Mouse (Mus musculus) adrenal gland, adult 2 months (tissue): Measurements from ENCODE around the gene Cabcoco1. TPM values are rescaled to one million over a fixed set of nuclear protein-coding genes. Genes with fewer than 3 reads are reported as not detected.
A peak's percentile ranks its signal among the peaks of the same experiment; 100 is the strongest.

Experiments used
- DNase-seq: peaks from one replicate; pipeline ENCODE4 v3.0.0; 2021
- polyA plus RNA-seq: library from polyadenylated mRNA; depleted of rRNA; stranded (reverse); fragments of >200 nt; gene quantifications from 2 replicates; pipeline ENCODE4 v1.2.3, GENCODE M21; 2012
- total RNA-seq, 2 experiments: library from RNA; stranded (reverse); gene quantifications; 2 replicates each; pipeline ENCODE4 v1.2.3; 2021

The Cabcoco1 gene
- total and polyA plus RNA-seq, 3 experiments = 0.49 to 4.1 (median 3.9) TPM

DNA sequence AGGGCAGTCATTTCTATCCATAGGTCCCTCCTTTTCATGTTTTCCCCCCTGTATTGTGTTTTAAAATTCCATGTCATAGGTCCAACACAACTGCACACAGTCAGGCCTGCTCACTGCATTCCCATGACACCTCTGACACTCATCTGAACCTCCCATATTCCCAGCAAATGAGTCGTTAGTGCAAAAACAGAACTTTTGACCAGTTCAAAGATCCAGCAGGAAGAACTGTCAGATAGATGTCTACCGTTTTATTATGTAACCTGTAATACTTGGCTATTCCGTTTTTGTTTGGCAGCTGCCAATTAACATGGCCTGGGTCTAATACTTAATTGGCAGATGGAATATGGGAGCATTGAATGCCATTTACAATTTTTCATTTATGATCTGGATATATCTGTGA lies 34.0 kb downstream of the Cabcoco1 start:
- DNase-seq = no peak

DNA sequence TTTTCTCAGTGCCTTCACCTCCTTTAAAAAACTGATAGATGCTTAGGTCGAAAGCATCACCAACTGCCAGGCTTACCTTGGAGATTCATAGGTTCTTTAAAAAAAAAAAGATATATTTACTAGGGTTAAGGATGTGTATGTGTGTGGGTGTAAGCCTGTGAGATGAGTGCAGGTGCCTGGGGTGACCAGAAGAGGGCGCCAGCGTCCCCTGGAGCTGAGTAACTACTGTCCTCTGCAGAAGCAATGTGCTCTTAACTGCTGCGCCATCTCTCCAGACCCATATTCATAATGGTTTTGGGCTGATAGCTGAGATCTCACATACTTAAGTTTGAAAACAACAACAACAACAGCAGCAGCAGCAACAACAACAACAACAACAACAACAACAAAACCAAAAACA lies 35.5 kb downstream of the Cabcoco1 start:
- no peak for DNase-seq

DNA sequence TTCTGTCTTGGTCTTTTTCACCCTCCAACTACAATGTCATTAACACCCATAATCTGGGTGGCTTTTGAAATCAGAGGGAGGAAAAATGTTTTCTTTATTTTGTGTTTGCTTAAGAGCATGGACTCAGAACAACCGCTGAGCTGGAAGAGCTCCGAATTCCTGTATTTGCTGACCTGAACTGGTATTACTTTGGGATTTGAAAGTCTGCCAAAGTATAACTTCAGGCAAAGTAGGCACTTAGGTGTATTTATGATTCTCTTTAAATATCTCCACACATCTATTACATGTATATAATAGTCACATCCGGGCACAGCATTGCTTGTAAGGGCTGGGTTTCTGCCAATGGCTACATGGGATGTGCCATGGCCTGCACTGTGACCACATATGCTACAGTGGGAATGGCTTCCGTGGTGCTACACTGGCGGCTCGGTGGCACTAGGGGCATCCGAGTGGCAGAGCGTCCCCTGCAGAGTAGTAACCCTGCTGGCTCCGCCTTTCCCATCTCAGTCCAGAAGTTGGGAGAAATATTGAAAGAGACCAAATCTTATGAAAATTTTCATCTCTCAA lies 37.0 kb downstream of the Cabcoco1 start:
- no peak for DNase-seq

DNA sequence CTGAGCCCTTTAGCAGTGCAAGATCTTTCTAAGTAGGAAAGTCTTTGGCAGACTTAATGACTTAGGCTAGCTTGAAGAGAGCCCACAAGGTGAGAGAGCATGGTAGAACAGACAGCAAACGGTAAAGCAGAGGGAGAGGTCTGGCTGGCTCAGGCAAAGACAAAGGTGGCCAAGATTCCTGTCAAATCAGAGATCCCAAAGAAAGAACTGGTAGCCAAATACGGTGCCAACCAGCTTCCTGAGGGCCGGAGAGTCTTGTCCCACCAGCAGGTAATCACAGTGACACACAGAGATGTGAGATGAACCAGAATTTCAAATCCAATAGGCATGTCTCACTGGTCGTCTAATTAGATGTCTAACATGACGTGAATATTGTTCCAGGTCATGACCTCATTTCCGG lies 40.6 kb downstream of the Cabcoco1 start:
- no peak for DNase-seq

DNA sequence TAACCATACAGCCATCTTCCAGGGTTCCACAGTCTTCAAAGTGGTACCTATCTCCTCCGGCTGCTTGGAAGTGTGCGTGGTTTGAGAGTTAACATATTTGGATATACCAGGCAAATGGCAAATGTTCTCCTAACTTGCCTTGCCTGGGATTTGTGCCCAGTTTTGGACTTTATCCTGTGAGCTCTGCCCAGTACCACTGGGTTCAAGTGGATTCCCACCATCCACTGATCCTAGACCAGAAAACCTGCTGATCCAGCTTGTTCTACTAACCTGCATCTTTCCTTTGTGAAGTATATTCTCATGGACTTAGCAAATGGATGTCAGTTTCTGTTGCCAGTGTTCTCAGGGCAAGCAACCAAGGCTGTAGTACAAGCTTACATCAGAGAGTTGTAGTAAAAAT lies 46.5 kb downstream of the Cabcoco1 start:
- no peak for DNase-seq

DNA sequence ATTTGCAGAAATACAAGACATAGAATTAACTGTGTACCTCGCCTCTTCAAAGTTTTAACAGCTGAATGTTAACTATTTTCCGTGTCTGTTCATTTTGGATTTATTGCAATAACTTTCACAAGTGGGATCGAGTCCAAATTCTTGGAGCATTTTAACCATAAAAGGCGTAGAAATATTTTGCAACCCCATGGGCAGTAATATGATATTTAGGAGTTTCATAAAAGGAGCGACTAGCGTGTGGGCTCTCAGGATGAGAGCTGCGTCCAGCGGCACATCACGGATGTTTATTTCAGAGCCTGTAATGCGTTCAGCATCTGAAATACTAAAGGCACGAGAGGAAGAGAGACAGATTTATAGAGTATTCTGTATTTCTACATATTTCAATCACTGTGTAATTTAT lies 50.1 kb downstream of the Cabcoco1 start:
- DNase-seq = no peak

DNA sequence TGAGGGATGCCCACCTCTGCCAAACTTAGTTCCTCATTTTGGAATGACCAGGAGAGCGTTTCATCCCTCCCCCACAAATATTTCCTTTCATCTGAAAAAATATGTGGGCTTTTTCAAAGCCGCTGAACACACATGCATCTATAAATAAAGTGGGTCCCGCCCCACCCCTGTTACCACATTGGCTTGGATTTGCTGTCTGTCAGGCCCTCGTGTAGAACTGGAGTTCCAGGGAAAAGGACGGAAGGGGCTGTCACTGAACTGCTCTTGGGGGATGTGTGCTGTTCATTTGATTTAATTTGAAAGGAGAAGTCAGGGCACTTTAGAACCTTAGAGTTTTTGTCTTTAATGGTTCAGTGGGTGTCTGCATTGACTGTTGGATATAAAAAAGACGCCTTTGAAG lies 50.9 kb downstream of the Cabcoco1 start:
- no peak for DNase-seq

DNA sequence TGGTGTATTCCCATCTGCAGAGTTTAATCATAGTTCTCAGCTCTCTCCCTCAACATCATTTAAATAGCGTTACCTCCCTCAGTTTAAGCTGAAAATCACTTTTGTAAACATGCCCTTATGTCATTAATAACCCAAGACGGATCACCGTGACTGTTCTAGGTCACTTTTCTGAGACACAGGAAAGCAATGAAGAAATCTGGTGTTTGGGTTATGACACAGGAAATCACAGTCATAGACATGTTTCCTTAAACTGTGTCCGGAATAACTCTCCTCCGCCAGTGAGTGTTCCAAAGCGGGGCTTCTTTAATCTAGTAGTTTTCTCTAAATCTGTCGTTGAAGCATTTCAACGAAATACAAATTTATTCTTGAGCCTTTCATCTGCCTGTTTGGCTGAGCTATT lies 68.9 kb downstream of the Cabcoco1 start:
- no peak for DNase-seq

DNA sequence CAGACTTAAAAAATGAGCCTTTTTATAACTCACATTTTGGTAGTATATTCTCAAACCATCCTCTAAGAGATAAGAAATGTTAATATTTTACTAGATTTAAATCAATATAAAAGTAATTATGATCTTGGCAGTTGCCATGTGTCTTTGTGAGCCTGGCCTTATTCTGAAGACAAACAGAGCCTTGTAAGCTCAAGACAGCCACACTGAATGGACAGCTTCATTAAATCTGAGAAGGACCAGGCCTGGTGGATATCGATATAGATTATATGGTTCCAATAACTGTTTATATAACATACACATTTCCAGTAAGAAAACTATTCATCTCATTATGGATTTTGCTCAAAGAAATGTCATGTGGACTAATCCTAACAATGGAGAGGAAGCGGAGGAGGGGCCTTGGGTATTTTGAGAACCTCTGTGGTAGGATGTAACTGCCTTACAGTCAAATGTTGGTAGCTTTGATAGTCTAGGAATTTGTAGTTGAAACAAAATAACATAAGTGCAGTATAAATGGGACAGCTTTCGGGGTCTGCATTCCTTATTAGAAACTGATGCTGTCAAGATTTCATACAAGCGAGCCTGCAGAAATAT lies 75.9 kb downstream of the Cabcoco1 start:
- no peak for DNase-seq

DNA sequence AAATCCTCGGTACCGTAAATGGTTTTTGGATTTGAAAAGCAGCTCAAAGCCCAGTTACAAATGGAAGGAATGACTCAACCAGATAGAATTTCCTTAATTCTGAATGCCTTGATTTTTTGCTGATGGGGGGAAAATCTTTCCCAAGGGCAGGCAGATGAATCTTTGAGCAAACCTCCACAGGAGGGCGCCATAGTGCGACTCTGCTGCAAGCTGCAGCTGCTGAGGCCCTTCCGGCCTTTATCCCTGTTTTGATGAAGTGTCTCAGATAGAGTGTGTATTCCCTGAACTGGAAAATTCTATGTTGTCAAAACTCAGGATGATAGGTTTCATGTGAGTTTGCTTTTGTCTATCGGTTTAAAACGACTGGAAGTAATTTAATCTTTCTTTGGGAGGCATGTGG lies 76.8 kb downstream of the Cabcoco1 start:
- peak; percentile 86 for DNase-seq

DNA sequence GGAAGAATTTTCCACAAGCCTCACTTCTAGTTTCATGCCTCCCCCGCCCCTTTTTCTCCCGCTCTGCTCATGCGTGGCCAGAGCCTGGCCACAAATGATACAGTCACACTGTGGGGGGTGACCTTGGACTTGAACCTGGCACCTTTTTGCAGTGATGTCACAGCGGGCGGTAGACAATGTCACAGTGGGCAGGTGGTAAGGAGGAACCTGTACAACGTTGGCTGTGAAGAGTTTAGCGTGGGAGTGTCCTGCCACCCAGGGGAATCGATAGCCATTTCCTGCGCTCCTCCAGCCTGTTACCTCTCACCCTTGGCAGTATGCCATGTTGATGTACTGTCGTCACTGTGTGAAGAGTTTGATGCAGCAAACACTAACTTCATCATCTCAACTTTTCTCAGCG lies 81.9 kb downstream of the Cabcoco1 start:
- no peak for DNase-seq

DNA sequence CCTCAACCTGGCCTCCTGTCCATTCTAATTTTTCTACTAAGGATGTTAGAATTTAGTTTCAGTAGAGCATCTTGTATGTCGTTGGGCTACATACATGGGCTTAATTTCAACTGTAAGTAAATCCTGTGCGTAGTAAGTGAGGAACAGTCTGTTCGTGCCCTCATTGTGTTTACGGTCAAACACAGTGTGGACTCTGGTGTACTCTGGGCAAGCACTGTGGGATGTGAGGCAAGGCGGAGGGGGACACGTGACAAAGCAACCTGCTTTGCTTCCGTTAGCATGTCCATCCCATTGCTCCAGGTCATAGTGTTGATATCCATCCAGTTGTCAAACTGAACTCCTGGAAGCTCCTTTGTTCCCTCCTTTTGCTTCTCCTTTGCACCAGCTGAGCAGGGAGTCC lies 84.7 kb downstream of the Cabcoco1 start:
- no peak for DNase-seq

DNA sequence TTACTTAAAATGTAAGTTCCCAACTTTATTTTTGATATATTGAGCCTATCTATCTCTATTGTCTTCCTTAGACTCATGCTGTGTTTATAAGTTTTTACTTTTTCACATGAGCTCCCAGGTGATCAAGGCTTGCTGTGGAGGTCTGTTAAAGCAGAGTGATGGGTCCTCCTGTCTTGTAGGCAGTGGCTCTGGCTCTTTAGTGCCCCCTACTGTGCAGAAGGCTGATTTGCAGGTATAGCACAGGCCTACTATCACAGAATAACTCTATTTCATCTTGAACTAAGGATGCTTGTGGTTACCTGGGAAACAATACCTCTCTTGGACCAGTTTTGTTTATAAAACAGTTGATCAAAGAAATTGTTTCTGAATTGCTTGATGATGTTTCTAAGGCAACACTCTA lies 87.2 kb downstream of the Cabcoco1 start:
- DNase-seq = no peak

DNA sequence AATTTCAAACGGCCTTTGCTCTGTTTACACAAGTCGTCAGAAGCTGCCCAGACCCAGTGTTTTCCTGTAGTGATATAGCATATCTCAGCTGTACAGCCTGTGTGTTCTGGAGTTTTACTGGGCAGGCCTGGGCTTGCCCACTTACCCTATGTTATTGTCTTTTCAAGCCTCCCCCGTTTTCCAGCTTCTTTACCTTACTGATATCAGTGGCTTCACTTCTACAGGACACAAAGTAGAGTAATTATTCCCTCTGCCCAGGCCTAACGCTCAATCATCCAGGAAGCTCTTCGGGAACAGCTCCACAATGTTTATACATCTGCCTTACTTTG lies 94.9 kb downstream of the Cabcoco1 start:
- no peak for DNase-seq

DNA sequence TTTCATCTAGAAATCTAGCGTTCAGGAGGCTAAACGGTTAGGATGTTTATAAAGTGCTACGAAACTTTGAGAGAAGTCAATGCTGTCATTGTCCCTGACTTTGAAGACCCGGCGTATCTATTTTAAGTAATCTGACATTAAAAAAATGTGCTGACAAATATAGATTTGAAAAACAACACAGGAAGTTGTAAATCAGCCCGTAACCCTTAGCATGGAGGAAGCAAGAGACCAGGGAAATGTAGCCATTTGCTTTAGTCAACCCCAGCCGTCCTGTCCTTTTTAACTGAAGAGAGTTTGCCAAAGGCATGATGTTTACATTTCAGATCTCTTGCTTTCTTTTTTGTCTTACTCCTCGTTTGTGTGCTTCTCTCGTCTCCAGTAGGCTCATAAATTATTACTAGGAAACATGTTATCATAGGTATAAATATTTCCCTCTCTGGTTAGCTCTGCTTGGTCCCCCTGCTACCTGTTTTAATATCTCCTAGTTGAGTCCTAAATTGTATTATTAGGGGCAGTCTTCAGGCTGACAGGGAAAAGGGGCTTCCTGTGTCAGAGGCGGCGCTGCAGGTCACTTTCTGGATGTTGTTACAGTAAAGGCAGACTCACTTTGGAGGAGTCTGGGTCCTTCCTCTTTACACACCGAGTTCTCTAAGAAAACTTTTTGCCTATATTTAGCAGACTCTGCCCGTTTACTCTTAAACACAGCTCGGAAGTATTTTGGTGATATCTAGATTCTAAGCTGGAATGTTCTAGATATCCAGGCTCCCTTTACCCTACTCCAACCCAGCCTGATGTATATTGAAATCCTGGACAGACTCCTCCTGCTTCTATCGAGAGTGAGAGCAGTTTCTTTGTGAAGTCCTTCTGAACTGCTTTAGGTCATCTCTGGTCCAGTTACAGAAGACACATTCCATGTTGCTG lies 95.6 kb downstream of the Cabcoco1 start:
- DNase-seq = peak; percentile 38

DNA sequence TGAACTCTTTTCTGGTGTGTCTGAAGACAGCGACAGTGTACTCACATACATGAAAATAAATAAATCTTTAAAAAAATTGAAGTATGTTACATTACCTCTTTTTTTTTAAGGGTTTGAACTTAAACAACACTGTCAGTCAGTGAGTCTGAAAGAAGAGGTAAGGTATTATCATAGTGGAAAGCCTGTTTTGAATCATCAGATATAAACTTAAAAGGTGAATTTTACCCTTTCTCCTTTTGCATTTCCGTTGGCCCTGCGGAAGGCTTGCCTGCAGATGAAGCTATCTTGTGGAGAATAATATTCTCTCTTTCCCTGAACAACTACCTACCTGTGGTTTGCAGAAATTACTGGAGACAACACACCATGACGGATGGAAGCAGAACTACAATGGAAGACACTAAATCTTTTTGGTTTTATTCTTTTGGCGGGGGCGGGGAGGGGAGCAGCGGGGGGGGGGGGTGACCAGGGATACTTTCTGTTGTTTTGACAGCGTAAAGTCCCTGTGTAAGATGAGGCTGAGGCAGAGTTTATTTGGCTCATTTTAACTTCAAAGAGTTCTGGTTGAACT lies 96.4 kb downstream of the Cabcoco1 start:
- DNase-seq = no peak

DNA sequence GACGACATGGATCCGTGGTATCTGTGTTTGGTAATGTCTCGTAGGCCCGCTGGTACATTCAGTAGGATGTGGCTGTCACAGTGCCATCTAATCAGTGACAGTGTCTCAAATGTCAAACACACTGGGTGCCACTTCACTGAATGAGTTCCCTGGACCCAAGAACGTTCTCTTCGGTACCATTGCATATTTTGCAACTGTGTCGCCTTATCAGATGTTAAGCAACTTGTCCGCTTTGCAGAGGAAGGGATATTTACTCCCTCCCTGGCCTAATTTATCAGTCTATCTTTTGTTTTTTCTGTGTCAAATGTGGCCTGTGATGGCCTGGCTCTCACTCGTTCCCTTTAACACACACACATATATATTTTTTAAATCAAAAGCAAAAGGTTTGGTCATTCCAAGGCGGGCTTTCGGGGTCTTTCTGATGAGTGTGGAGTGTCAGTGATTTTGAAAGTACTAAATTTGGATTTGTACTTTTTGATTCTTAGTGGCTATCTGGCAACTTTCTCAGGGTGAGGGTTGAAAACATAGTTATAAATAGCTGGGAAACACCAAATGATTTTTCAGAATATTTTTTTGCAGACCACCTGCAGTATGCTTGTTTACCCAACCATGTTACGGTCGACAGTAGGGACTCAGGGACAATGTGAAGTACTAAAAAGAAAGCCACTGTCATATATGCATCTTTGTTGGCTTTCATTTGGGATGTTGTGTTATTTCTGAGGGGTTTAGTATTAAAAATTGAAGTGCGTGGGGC lies 97.2 kb downstream of the Cabcoco1 start:
- DNase-seq = no peak

DNA sequence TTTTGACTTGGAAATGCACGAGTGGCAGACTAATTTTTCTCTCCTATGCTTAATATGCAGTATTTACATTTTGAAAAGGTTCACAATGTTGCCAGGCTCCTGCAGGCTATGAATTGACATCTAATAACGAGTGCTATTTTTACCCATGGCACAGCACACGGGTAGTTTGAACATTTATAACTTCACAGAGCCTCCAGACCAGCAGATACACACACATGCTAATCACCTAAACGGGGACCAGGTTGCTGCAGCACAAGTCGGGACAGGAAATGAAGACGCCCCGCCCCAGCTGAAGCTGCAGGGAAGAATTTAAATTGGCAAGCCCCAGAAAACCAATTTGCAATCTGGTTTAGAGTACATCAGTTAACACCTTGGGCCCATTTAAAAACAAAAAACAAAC lies 98.6 kb downstream of the Cabcoco1 start:
- DNase-seq = no peak

DNA sequence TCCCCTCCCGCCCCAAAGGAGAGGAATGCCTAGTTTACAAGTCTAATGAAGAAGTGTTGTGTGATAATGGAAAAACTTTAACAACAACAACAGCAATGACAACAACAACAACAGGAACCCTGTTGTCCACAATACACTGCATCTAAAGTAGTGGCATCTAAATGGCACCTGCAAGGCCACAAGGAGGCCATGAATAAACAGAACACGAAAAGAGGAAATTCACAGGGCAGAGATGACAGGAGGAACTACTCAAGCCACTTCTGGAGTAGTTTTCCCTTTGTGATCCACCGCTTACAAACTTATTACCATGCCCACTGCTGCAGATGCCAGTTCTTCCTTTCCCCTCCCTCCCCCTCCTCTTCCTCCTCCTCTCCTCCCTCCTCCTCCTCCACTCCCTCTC lies 99.0 kb downstream of the Cabcoco1 start:
- DNase-seq = no peak

DNA sequence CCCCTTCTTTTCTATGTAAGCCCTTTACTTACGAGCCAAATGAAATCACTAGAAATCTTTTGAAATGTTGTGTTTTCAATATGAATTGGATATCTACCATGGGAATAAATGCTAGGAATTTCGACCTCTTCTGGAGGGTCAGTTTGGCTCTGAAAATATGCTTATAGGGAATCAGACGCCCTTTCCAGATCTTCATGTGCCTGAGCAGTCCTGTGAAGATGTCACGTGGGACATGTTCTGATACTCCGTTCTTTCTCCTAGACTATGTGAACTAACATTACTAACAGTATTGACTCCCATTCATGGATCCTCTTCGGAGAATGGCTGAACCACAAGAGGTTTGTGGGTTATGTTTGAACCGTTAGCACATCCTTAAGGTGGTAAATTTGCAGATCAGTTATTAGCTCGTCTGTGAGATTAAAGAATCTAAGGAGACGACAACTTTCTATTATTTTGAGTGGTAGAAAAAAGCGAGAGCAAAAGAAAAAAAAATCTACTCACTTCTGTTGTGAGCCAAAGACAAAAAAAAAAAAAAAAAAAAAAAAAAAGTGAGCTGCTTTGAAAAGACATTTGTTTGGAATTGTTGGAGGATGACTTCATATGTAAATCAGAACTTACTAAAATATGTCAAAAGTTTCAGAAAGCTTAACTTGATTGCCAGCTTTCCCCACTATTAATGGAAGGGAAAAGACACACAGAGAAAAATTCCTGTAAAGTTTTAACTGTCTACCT lies 99.6 kb downstream of the Cabcoco1 start:
- no peak for DNase-seq

DNA sequence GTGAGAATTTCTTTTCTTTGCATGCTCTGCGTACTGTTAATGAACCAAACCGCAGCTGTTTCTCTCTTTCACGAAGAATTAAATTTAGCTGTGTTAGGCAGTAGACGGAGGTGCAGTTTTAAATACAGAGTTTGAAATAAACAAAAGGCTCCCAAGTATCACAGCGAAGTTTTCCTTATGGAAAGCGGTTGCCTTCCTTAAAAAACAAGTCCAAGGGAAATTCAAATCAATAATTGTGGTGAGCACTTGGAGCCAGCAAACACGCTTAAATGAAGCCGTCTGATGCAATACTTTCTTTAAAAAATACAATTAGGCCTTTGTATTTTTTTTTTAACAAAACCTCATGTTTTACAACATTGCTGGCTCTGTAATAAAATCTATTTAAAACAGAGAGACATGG lies 101.2 kb downstream of the Cabcoco1 start:
- DNase-seq = no peak

DNA sequence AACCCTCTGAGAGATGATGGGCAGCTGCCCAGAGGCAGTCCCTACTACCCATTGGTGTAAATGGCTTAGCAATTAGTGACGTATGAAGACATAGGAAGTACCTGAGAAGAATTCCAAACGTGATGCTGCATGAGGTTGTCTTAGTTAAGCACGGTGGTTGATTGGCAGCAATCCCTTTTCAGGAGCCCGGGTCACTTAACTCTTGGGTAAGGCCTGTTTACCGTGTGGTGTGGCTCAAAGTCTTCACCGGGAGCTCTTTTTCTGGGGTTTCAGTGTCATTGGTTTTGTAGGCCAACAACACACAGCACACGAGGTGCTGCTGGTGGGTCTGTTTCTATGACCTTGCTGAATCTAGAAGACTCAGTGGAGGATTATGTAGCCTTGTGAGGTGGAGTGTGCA lies 105.9 kb downstream of the Cabcoco1 start:
- DNase-seq = no peak
